Mouse (Mus musculus) kidney, adult 10 weeks (tissue): ENCODE measurements around the gene Zmym2. TPM values are rescaled to one million over a fixed set of nuclear protein-coding genes. Genes with fewer than 3 reads are reported as not detected.

Experiments
- polyA plus RNA-seq: library from polyadenylated mRNA; stranded (reverse); fragments of 350-450 nt; fragmentation: Illumina TruSeq; extraction: RNeasy Lipid Tissue Mini Kit (QIAGEN cat#74804); gene quantifications from one replicate; pipeline ENCODE4 v1.2.3, GENCODE M21; 2014; ENCODE audit warnings: low read depth, low replicate concordance

The Zmym2 gene
- 112 TPM for polyA plus RNA-seq

DNA sequence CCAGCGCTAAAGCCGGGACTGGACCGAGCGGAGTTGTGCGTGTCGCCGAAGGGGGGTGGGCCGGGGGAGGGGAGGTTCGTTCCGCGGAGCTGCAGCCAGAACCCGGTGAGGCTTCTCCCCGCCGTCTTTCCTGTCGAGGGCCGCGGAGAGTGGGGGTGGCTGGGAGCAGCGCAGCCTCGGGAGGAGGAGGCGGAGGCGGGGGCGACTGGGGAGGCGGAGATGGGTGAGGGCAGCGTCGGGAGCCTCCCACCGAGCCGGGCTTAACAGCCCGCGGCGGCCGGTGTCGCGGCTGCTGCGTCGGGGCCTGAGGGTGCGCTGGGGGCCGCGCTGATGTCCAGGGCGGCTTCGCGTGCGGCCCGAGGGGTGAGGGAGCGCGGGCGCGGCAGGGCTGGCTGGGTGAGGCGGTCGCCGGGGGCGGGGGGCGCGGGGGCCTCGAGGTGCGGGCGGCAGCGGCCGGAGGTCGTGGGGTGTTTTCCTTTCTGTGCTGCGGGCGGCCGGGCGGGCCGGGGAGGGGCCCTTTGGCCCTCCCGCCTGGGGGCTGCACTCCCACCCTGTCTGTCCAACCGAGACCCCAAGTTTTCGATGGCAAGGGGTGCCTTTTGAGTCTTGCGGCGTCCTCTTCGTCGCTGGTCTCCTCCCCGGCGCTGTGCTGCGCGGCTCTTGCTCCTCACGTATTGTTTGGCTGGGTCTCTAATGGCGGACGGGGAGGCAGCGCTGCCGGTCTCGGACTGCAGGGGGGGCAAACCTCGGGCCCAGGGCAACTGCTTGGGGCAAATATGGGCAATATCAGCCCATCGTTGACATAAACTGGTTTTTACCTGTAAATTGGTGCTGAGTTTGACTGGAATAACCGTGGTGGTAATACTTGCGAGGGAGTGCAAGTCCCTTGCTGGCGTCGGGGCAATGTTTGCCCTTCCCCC lies at the start of gene Zmym2:
Gene Zmym2, plus strand, starts transcription at position 60 of the 920 bp plus-strand sequence.

Other genes starting within 250 kb of the Zmym2 start
- gene Mphosph8, start 218.4 kb upstream of the Zmym2 start, polyA plus RNA-seq = 56.6 TPM
- 37.6 TPM for gene Pspc1, start 108.3 kb upstream of the Zmym2 start, polyA plus RNA-seq
- 121 TPM for gene Zmym5, start 74.9 kb upstream of the Zmym2 start, polyA plus RNA-seq
- 0.65 TPM for gene Gja3, start 171.4 kb downstream of the Zmym2 start, polyA plus RNA-seq
- 74.5 TPM for gene Gjb2, start 218.0 kb downstream of the Zmym2 start, polyA plus RNA-seq
- gene Gm4491, start 229.2 kb downstream of the Zmym2 start, polyA plus RNA-seq = not detected
- gene Gjb6, start 247.0 kb downstream of the Zmym2 start, polyA plus RNA-seq = not detected